Mouse (Mus musculus) cerebellum, adult 9-11 months (tissue): Measurements from ENCODE around the gene Clca1.
"Not testable (repeated sequence)": the region's sequence is repeated elsewhere in the genome, so short reads cannot be mapped to it uniquely, and the experiment has no call there.

ENCODE experiments used
- DNase-seq: peaks from one replicate; pipeline ENCODE4 v3.0.0; 2022

The Clca1 gene

GRCm38 (mm10) chr3:145032676-145033075 lies at the start of gene Clca1:
Gene Clca1, minus strand, starts transcription at chr3:145032776.
- no peak for DNase-seq

GRCm38 (mm10) chr3:145080904-145081303 lies 48.3 kb upstream of the Clca1 start:
- DNase-seq = no peak

- DNase-seq = no peak
Measured at GRCm38 (mm10) chr3:145078405-145078804, 45.8 kb upstream of the Clca1 start.

DNA sequence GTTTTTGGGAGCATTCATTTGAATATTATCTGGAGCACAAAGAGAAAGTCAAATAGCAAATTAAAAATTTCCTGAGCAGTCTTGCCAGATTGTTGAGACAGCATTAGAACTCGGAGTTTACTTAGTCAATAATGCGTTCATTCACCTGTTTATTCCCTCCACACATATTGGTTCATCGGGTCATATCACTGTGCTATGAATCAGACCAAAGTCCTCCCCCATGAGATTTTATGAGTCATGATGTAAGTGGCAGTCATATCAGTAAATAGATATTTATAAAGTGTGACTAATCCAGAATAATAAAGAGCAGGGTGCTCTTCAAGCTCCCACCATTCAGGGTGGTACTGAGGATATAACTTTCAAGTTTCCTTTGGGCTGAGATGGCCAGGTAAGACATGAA lies 39.8 kb upstream of the Clca1 start:
- no peak for DNase-seq

DNA sequence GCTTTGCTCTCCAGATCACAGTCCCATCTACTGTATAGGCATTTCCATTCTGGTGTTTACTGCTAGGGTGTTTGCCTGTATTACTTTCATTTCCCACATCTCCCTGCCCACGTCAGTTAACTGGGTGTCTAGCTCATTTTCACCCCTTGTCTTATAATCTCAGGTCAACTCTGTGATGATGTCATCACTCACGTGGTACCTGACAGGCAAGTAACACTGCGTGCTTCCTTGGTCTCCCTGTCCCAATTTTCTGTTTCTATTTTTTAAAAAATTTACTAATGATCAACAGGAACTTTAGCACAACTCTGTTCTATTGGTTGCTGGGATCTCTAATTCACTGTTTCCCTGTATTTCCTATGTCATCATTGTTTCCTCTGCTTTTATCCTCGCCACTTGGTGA lies 36.4 kb upstream of the Clca1 start:
- no peak for DNase-seq

GRCm38 (mm10) chr3:145055138-145055537 lies 22.6 kb upstream of the Clca1 start:
- DNase-seq = not testable (repeated sequence)

GRCm38 (mm10) chr3:145049820-145050219 lies 17.2 kb upstream of the Clca1 start:
- no peak for DNase-seq

GRCm38 (mm10) chr3:145038813-145039212 lies 6.2 kb upstream of the Clca1 start:
- no peak for DNase-seq

GRCm38 (mm10) chr3:145028036-145028435 lies 4.5 kb downstream of the Clca1 start:
- no peak for DNase-seq

- DNase-seq = peak; percentile 5
Measured at GRCm38 (mm10) chr3:145026750-145027149, 5.8 kb downstream of the Clca1 start.

DNA sequence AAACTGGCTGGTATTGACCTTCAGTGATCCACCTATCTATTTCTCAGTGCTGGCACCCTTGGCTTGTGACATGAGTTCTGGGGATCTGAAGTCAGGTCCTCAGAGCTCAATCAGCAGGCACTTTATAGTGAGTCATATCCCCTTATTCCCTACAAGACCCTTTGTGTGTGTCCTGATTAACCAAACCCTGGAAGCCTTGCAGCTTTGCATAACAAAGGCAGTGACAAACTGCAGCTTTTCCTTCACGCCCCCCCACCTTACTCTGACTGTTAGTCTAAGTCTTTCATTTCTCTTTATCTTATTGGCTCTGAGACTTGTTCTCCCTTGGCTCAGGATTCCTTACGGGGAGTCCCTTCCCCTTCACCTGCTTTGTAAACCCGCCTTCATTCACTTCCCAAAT lies 14.8 kb downstream of the Clca1 start:
- DNase-seq = no peak

DNA sequence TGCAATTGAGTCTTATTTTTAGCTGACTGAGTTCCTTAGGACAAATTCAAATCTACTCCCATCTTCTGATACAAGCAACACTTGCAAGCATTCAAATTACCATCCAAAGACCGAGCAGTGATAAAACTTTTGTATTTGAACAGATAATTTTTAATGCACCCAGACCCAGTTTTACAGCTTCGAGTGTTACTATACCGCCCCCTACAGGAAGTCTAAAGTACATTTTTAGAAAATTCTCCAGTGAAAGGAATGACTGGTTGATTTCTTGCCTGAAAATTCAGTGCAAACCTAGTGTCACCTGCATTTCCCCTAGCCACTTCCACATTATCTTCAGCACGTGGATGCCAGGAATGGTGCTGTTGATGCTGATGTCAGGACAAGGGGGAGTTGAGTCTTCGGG lies 28.2 kb downstream of the Clca1 start:
- no peak for DNase-seq

DNA sequence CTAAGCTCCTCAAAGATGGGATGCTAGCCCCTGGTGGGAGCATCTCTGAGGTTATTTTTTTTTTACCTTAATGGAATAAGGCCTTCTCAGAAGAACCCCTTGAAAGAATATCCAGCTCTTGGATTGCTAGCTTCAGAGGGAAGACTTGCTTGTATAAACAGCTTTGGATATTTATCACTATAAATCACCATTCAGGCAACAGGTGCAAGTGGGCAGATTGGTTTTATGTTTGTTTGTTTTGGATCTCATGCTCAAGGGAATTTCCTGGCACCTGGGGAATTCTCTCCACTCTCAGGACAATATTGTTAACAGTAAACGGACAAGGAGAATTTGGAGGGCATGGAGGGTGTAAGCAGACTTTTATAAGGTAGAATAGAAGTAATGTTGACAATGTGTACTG lies 31.7 kb downstream of the Clca1 start:
- no peak for DNase-seq

GRCm38 (mm10) chr3:144993055-144993454 lies 39.5 kb downstream of the Clca1 start:
- no peak for DNase-seq

- DNase-seq = no peak
Measured at GRCm38 (mm10) chr3:144992618-144993017, 40.0 kb downstream of the Clca1 start.

GRCm38 (mm10) chr3:144985890-144986289 lies 46.7 kb downstream of the Clca1 start:
- no peak for DNase-seq

DNA sequence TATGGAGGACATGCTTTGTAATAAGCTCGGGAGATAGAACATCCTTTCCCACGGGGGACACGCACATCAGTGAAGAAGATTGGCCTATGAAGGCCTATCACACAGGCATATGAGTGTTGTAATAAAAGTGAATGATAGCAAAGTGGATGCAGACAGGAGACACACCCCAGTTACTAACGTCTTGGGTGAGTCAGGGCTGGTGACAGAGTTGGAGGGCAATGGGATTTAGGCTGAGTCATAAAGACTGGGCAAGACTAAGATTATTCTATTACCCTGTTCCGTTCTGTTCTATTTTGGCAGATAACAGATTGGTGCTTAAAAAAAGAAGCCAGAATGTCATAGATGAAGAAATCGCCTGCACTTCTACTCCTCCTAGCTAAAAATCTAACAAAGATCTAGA lies 52.0 kb downstream of the Clca1 start:
- DNase-seq = no peak

DNA sequence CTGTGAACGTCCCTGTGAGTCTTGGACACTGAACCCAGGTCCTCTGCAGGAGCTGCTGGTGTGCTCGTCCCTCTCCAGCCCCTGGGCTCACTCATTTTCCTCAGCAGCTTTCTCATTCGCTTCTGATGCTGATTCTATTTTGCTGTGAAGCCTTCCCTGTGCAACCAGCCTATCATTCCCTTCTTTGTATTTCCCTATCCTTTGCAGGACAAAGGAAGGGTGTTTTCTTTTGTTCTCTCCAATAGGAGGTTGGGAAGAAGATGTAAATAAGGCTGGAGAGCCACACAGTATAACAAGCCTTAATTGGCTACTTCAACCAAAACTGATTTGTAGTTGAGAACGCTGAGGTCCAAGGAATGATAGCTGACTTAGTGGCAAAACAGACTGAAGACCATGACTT lies 54.9 kb downstream of the Clca1 start:
- no peak for DNase-seq

GRCm38 (mm10) chr3:144976091-144976490 lies 56.5 kb downstream of the Clca1 start:
- no peak for DNase-seq

GRCm38 (mm10) chr3:144974945-144975344 lies 57.6 kb downstream of the Clca1 start, which contains the start of gene Clca4a:
Gene Clca4a, minus strand, starts transcription at chr3:144975045.
- DNase-seq = no peak

- DNase-seq = no peak
Measured at GRCm38 (mm10) chr3:144971553-144972270, 60.9 kb downstream of the Clca1 start.

DNA sequence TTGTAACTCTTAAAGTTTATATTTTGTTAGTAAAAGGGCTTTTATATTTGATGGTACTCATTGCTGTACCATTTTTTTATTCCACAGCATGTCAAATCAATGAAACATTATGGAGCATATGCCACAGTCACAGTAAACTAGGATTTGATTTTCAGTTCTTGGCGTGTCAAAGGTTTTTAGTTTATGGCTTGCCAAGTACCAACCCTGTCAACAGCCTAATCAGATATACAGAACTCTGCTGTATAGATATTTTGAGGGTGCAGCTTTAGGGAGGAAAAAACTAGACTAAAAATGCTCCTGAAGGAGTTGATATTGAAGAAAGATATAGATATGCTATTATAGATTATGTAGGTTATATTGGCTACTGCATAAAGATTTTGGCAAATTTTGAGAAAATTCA lies 62.8 kb downstream of the Clca1 start:
- DNase-seq = no peak

DNA sequence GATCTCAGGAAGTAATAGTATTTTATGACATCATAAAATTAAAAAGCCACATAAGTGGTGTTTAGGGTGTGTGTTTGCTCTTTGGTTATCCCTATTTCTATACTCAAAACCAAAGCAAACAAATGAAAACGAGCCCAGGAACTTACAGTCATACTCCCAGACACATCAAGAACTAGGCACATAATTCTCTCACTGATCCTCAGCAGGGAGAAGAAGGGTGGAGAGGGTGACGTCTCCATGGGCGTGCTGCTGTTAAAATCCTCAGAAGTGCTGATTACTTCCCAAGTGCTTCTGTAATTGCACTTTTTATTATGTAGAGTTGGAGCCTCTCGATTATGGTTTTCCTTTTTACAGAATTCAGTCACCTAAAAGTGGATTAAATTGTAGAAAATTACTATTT lies 66.5 kb downstream of the Clca1 start:
- DNase-seq = no peak
